Mouse (Mus musculus) midbrain, embryonic 12.5 days (tissue): ENCODE data around the gene E330021D16Rik. TPM values are rescaled to one million over a fixed set of nuclear protein-coding genes. Genes with fewer than 3 reads are reported as not detected.
"Not testable (repeated sequence)": the region's sequence is repeated elsewhere in the genome, so short reads cannot be mapped to it uniquely, and the experiment has no call there.

ENCODE experiments used
- ATAC-seq: fragments of 200-750 bp; cut with Nextera tagmentation; 2 replicates; pipeline ENCODE4 v1.8.0; 2017; ENCODE audit warnings: low read depth, moderate TSS enrichment, moderate library complexity; ENCODE audit not compliant: low FRiP score
- H3K27ac ChIP-seq: fragments of 300-500 bp; sonication (generic); replicated peaks from 2 replicates; pipeline ENCODE4 v1.5.1; 2016; ENCODE audit warnings: mild to moderate bottlenecking
- H3K27me3 ChIP-seq: fragments of 300-500 bp; sonication (generic); 2 replicates; pipeline ENCODE4 v1.6.1; 2016; ENCODE audit warnings: mild to moderate bottlenecking
- H3K36me3 ChIP-seq: fragments of 300-500 bp; sonication (generic); 2 replicates; pipeline ENCODE4 v1.6.1; 2016
- H3K4me1 ChIP-seq: fragments of 300-500 bp; sonication (generic); 2 replicates; pipeline ENCODE4 v1.6.1; 2016
- H3K4me2 ChIP-seq: fragments of 300-500 bp; sonication (generic); replicated peaks from 2 replicates; pipeline ENCODE4 v1.6.1; 2016; ENCODE audit warnings: mild to moderate bottlenecking, moderate library complexity
- H3K4me3 ChIP-seq: fragments of 300-500 bp; sonication (generic); 2 replicates; pipeline ENCODE4 v1.5.1; 2016; ENCODE audit warnings: mild to moderate bottlenecking
- H3K9ac ChIP-seq: fragments of 300-500 bp; sonication (generic); replicated peaks from 2 replicates; pipeline ENCODE4 v1.6.1; 2016; ENCODE audit warnings: mild to moderate bottlenecking, moderate library complexity
- H3K9me3 ChIP-seq: fragments of 300-500 bp; sonication (generic); 2 replicates; pipeline ENCODE4 v1.6.1; 2016; ENCODE audit warnings: mild to moderate bottlenecking
- WGBS: fragments of 180-500 bp; shearing (Covaris S2); methylation state at CpG from one replicate; pipeline ENCODE4 v1.1.7; 2016; 5-methylcytosine and 5-hydroxymethylcytosine counted together
- polyA plus RNA-seq: library from polyadenylated mRNA; unstranded; fragments of >200 nt; fragmentation: Nextera tagmentation; extraction: Ambion mirVana; gene quantifications from 2 replicates; pipeline ENCODE4 v1.2.1, GENCODE M21; 2016

Gene E330021D16Rik
- not detected in 2 replicates for polyA plus RNA-seq

- no peaks in the 10 kb centered on the region for H3K4me1 ChIP-seq
Measured at GRCm38 (mm10) chr6:136415133-136415775, at the start of gene E330021D16Rik. TSS of gene E330021D16Rik (minus strand) at chr6:136415569.

GRCm38 (mm10) chr6:136465021-136465420 is 49.7 kb upstream of the E330021D16Rik start:
- 85% methylated on average over 8 of the region's 8 CpGs for WGBS
- H3K27me3 ChIP-seq = no peaks in the 10 kb centered on the region; the same call in 1 of the 2 replicates
- no peak for ATAC-seq
- no peak overlapping the region for H3K27ac ChIP-seq
- H3K4me1 ChIP-seq = peaks cover 19% of the 10 kb centered on the region
- no peak overlapping the region for H3K4me2 ChIP-seq
- H3K4me3 ChIP-seq = no peak overlapping the region
- no peaks in the 10 kb centered on the region for H3K36me3 ChIP-seq
- peaks cover 9% of the 10 kb centered on the region; the same call in 1 of the 2 replicates for H3K9me3 ChIP-seq
- H3K9ac ChIP-seq = no peak overlapping the region

More at GRCm38 (mm10) chr6:136415133-136415775, at the start of gene E330021D16Rik:
- Histone ChIP-seq H3K4me2 (no peak within 1 kb of the TSS), H3K27me3 (no peaks in the 10 kb centered on the region), H3K4me3 (no peak within 1 kb of the TSS), H3K9me3 (0 out of 2 replicates have a peak, but pooled peaks cover 2% of the 10 kb centered on the region), H3K27ac (no peak within 1 kb of the TSS), H3K9ac (no peak within 1 kb of the TSS), H3K36me3 (no peaks in the 10 kb centered on the region)
- 88% methylated on average over 9 of the region's 9 CpGs for WGBS
- no peak for ATAC-seq

GRCm38 (mm10) chr6:136464121-136464621 is 48.8 kb upstream of the E330021D16Rik start:
- H3K9ac ChIP-seq = no peak overlapping the region
- H3K27ac ChIP-seq = 0 out of 2 replicates have a peak overlapping the region, but pooled peaks have one; percentile 26
- peaks cover 9% of the 10 kb centered on the region; the same call in 1 of the 2 replicates for H3K9me3 ChIP-seq
- no peaks in the 10 kb centered on the region for H3K36me3 ChIP-seq
- peaks cover 14% of the 10 kb centered on the region for H3K4me1 ChIP-seq
- no peak overlapping the region for H3K4me3 ChIP-seq
- H3K27me3 ChIP-seq = no peaks in the 10 kb centered on the region; the same call in 1 of the 2 replicates
- no peak overlapping the region for H3K4me2 ChIP-seq
- 71% methylated on average over 12 of the region's 12 CpGs for WGBS
- ATAC-seq = no peak

GRCm38 (mm10) chr6:136463491-136463890 is 48.1 kb upstream of the E330021D16Rik start:
- Histone ChIP-seq H3K4me1 (peaks cover 9% of the 10 kb centered on the region), H3K27me3 (no peaks in the 10 kb centered on the region; the same call in 1 of the 2 replicates), H3K4me3 (no peak overlapping the region), H3K27ac (no peak overlapping the region), H3K9me3 (peaks cover 9% of the 10 kb centered on the region; the same call in 1 of the 2 replicates), H3K36me3 (no peaks in the 10 kb centered on the region), H3K4me2 (no peak overlapping the region), H3K9ac (no peak overlapping the region; the same call in 1 of the 2 replicates)
- no peak for ATAC-seq
- WGBS = 33% methylated on average over 9 of the region's 9 CpGs

- ATAC-seq = no peak
- H3K27me3 ChIP-seq = no peaks in the 10 kb centered on the region; the same call in 1 of the 2 replicates
- no peak overlapping the region for H3K4me2 ChIP-seq
- H3K27ac ChIP-seq = no peak overlapping the region
- no peaks in the 10 kb centered on the region for H3K36me3 ChIP-seq
- no peaks in the 10 kb centered on the region for H3K4me1 ChIP-seq
- H3K9ac ChIP-seq = no peak overlapping the region
- 90% methylated on average over 7 of the region's 7 CpGs for WGBS
- H3K9me3 ChIP-seq = no peaks in the 10 kb centered on the region
- no peak overlapping the region for H3K4me3 ChIP-seq
Measured at GRCm38 (mm10) chr6:136459156-136459555, 43.8 kb upstream of the E330021D16Rik start.

- Histone ChIP-seq H3K4me3 (no peak overlapping the region), H3K36me3 (no peaks in the 10 kb centered on the region), H3K4me1 (no peaks in the 10 kb centered on the region), H3K9me3 (no peaks in the 10 kb centered on the region), H3K4me2 (no peak overlapping the region), H3K27me3 (no peaks in the 10 kb centered on the region; the same call in 1 of the 2 replicates), H3K9ac (no peak overlapping the region), H3K27ac (no peak overlapping the region)
- 90% methylated on average over 1 of the region's 1 CpGs for WGBS
- ATAC-seq = no peak
Measured at GRCm38 (mm10) chr6:136456302-136456701, 40.9 kb upstream of the E330021D16Rik start.

GRCm38 (mm10) chr6:136455696-136456095 is 40.3 kb upstream of the E330021D16Rik start:
- ATAC-seq = no peak
- Histone ChIP-seq H3K9me3 (no peaks in the 10 kb centered on the region), H3K36me3 (no peaks in the 10 kb centered on the region), H3K4me1 (no peaks in the 10 kb centered on the region), H3K27ac (no peak overlapping the region), H3K9ac (no peak overlapping the region), H3K4me3 (no peak overlapping the region), H3K27me3 (no peaks in the 10 kb centered on the region; the same call in 1 of the 2 replicates), H3K4me2 (no peak overlapping the region)
- 87% methylated on average over 3 of the region's 3 CpGs for whole genome bisulfite sequencing

- Histone ChIP-seq H3K4me3 (no peak overlapping the region), H3K4me1 (no peaks in the 10 kb centered on the region), H3K9ac (no peak overlapping the region), H3K36me3 (no peaks in the 10 kb centered on the region), H3K27ac (no peak overlapping the region), H3K9me3 (no peaks in the 10 kb centered on the region), H3K4me2 (no peak overlapping the region), H3K27me3 (no peaks in the 10 kb centered on the region)
- 91% methylated on average over 3 of the region's 3 CpGs for WGBS
- ATAC-seq = no peak
Measured at GRCm38 (mm10) chr6:136452623-136453022, 37.3 kb upstream of the E330021D16Rik start.

- Histone ChIP-seq H3K27me3 (no peaks in the 10 kb centered on the region), H3K9me3 (no peaks in the 10 kb centered on the region), H3K4me2 (no peak overlapping the region), H3K4me3 (no peak overlapping the region), H3K36me3 (no peaks in the 10 kb centered on the region), H3K4me1 (no peaks in the 10 kb centered on the region), H3K27ac (no peak overlapping the region), H3K9ac (no peak overlapping the region)
- 88% methylated on average over 6 of the region's 6 CpGs for WGBS
- no peak for ATAC-seq
Measured at GRCm38 (mm10) chr6:136450863-136451262, 35.5 kb upstream of the E330021D16Rik start.

GRCm38 (mm10) chr6:136449930-136450329 is 34.6 kb upstream of the E330021D16Rik start:
- H3K27me3 ChIP-seq = no peaks in the 10 kb centered on the region
- no peak overlapping the region for H3K27ac ChIP-seq
- H3K4me2 ChIP-seq = no peak overlapping the region
- H3K9me3 ChIP-seq = 0 out of 2 replicates have a peak, but pooled peaks cover 4% of the 10 kb centered on the region
- WGBS = 87% methylated on average over 1 of the region's 1 CpGs
- no peaks in the 10 kb centered on the region for H3K4me1 ChIP-seq
- no peak overlapping the region for H3K4me3 ChIP-seq
- no peaks in the 10 kb centered on the region for H3K36me3 ChIP-seq
- H3K9ac ChIP-seq = no peak overlapping the region
- no peak for ATAC-seq

- Histone ChIP-seq H3K9ac (no peak overlapping the region), H3K9me3 (0 out of 2 replicates have a peak, but pooled peaks cover 10% of the 10 kb centered on the region), H3K4me1 (no peaks in the 10 kb centered on the region), H3K4me2 (no peak overlapping the region), H3K27me3 (no peaks in the 10 kb centered on the region), H3K36me3 (no peaks in the 10 kb centered on the region), H3K27ac (no peak overlapping the region), H3K4me3 (no peak overlapping the region)
- 84% methylated on average over 9 of the region's 9 CpGs for WGBS
- ATAC-seq = no peak
Measured at GRCm38 (mm10) chr6:136449270-136449692, 33.9 kb upstream of the E330021D16Rik start.

- peaks cover 17% of the 10 kb centered on the region for H3K9me3 ChIP-seq
- H3K36me3 ChIP-seq, H3K4me1 ChIP-seq, H3K4me2 ChIP-seq, H3K9ac ChIP-seq, ATAC-seq, H3K27me3 ChIP-seq, H3K27ac ChIP-seq, H3K4me3 ChIP-seq: not testable (repeated sequence)
- WGBS = 76% methylated on average over 2 of the region's 2 CpGs
Measured at GRCm38 (mm10) chr6:136439205-136439604, 23.8 kb upstream of the E330021D16Rik start.
